Mouse (Mus musculus) midbrain, embryonic 14.5 days (tissue): ENCODE results near the gene Adk. TPM values are rescaled to one million over a fixed set of nuclear protein-coding genes. Genes with fewer than 3 reads are reported as not detected.

Experiments
- ATAC-seq: fragments of 200-750 bp; cut with Nextera tagmentation; 2 replicates; pipeline ENCODE4 v1.8.0; 2017; ENCODE audit warnings: moderate number of reproducible peaks, moderate library complexity; ENCODE audit not compliant: low FRiP score, low TSS enrichment
- DNase-seq: peaks from one replicate; pipeline ENCODE4 v3.0.0-alpha.2; 2015
- H3K27ac ChIP-seq: fragments of 300-500 bp; sonication (generic); replicated peaks from 2 replicates; pipeline ENCODE4 v1.5.1; 2014; ENCODE audit warnings: mild to moderate bottlenecking, low read depth, low read length, moderate library complexity
- H3K27me3 ChIP-seq: fragments of 300-500 bp; sonication (generic); 2 replicates; pipeline ENCODE4 v1.6.1; 2014; ENCODE audit warnings: low read length, control low read depth, mixed read lengths; ENCODE audit not compliant: control insufficient read depth, insufficient read depth
- H3K36me3 ChIP-seq: fragments of 300-500 bp; sonication (generic); 2 replicates; pipeline ENCODE4 v1.6.1; 2014; ENCODE audit warnings: low read length, control low read depth; ENCODE audit not compliant: control insufficient read depth, insufficient read depth
- H3K4me1 ChIP-seq: fragments of 300-500 bp; sonication (generic); 2 replicates; pipeline ENCODE4 v1.6.1; 2014; ENCODE audit warnings: mild to moderate bottlenecking, antibody characterized with exemption, low read length, control low read depth; ENCODE audit not compliant: control insufficient read depth, insufficient read depth
- H3K4me2 ChIP-seq: fragments of 300-500 bp; sonication (generic); 2 replicates; pipeline ENCODE4 v1.6.1; 2014; ENCODE audit warnings: mild to moderate bottlenecking, low read length, moderate library complexity
- H3K4me3 ChIP-seq: fragments of 300-500 bp; sonication (generic); replicated peaks from 2 replicates; pipeline ENCODE4 v1.5.1; 2014; ENCODE audit warnings: low read depth, low read length
- H3K9ac ChIP-seq: fragments of 300-500 bp; sonication (generic); replicated peaks from 2 replicates; pipeline ENCODE4 v1.6.1; 2014; ENCODE audit warnings: mild to moderate bottlenecking, low read length, moderate library complexity
- H3K9me3 ChIP-seq: fragments of 300-500 bp; sonication (generic); 2 replicates; pipeline ENCODE4 v1.6.1; 2016; ENCODE audit warnings: low read length, control low read depth, mixed read lengths; ENCODE audit not compliant: control insufficient read depth
- WGBS: fragments of 180-500 bp; shearing (Covaris S2); extraction: QIAGEN DNeasy Blood & Tissue Kit; methylation state at CpG from one replicate; pipeline ENCODE4 v1.1.7; 2014; 5-methylcytosine and 5-hydroxymethylcytosine counted together
- polyA plus RNA-seq: library from polyadenylated mRNA; unstranded; fragments of >200 nt; fragmentation: Nextera tagmentation; extraction: Ambion mirVana; gene quantifications from 2 replicates; pipeline ENCODE4 v1.2.1, GENCODE M21; 2014

The Adk gene
- polyA plus RNA-seq, 1 experiment from 2014 or later = 37.9 TPM

- ATAC-seq (no peak), DNase-seq (no peak)
- H3K27ac ChIP-seq = no peak overlapping the region
- H3K4me2 ChIP-seq = no peak overlapping the region
- no peaks in the 10 kb centered on the region for H3K36me3 ChIP-seq
- no peaks in the 10 kb centered on the region for H3K4me1 ChIP-seq
- 92% methylated on average over 5 of the region's 5 CpGs for WGBS
- no peaks in the 10 kb centered on the region for H3K27me3 ChIP-seq
- H3K9me3 ChIP-seq = no peaks in the 10 kb centered on the region
- H3K4me3 ChIP-seq = no peak overlapping the region
- H3K9ac ChIP-seq = no peak overlapping the region
These were observed 232.5 kb downstream of the Adk start for GRCm38 (mm10) chr14:21284847-21285246.

- Histone ChIP-seq H3K36me3 (no peaks in the 10 kb centered on the region), H3K4me2 (no peak overlapping the region), H3K4me1 (no peaks in the 10 kb centered on the region), H3K27me3 (no peaks in the 10 kb centered on the region), H3K9ac (no peak overlapping the region), H3K27ac (no peak overlapping the region), H3K9me3 (no peaks in the 10 kb centered on the region), H3K4me3 (no peak overlapping the region)
- no peak for DNase-seq
- ATAC-seq = no peak
- WGBS = 76% methylated on average over 7 of the region's 7 CpGs
These were observed 233.9 kb downstream of the Adk start for GRCm38 (mm10) chr14:21286274-21286673.

GRCm38 (mm10) chr14:21287726-21288442, 235.5 kb downstream of the Adk start:
- no peaks in the 10 kb centered on the region for H3K4me1 ChIP-seq
- ATAC-seq (no peak), DNase-seq (no peak)
- 87% methylated on average over 9 of the region's 9 CpGs for WGBS
- no peaks in the 10 kb centered on the region for H3K9me3 ChIP-seq
- H3K4me3 ChIP-seq = no peak overlapping the region
- H3K27ac ChIP-seq = no peak overlapping the region
- H3K9ac ChIP-seq = no peak overlapping the region
- no peaks in the 10 kb centered on the region for H3K27me3 ChIP-seq
- H3K4me2 ChIP-seq = no peak overlapping the region
- H3K36me3 ChIP-seq = no peaks in the 10 kb centered on the region

- no peak overlapping the region for H3K27ac ChIP-seq
- no peak overlapping the region for H3K4me2 ChIP-seq
- H3K27me3 ChIP-seq = no peaks in the 10 kb centered on the region
- H3K4me1 ChIP-seq = 0 out of 2 replicates have a peak, but pooled peaks cover 7% of the 10 kb centered on the region
- ATAC-seq = no peak
- H3K9ac ChIP-seq = no peak overlapping the region
- H3K4me3 ChIP-seq = no peak overlapping the region
- DNase-seq = no peak
- 89% methylated on average over 4 of the region's 4 CpGs for WGBS
- H3K9me3 ChIP-seq = no peaks in the 10 kb centered on the region
- no peaks in the 10 kb centered on the region for H3K36me3 ChIP-seq
These were observed 247.4 kb downstream of the Adk start for GRCm38 (mm10) chr14:21299743-21300142.

- Histone ChIP-seq H3K9me3 (no peaks in the 10 kb centered on the region), H3K36me3 (no peaks in the 10 kb centered on the region), H3K27ac (no peak overlapping the region), H3K4me2 (no peak overlapping the region), H3K27me3 (no peaks in the 10 kb centered on the region), H3K4me3 (no peak overlapping the region), H3K4me1 (0 out of 2 replicates have a peak, but pooled peaks cover 11% of the 10 kb centered on the region), H3K9ac (no peak overlapping the region)
- 100% methylated on average over 1 of the region's 1 CpGs for WGBS
- ATAC-seq (no peak), DNase-seq (no peak)
These were observed 252.4 kb downstream of the Adk start for GRCm38 (mm10) chr14:21304815-21305214.

GRCm38 (mm10) chr14:21308349-21308936, 256.1 kb downstream of the Adk start:
- H3K9ac ChIP-seq = no peak overlapping the region
- WGBS = 91% methylated on average over 4 of the region's 4 CpGs
- H3K4me2 ChIP-seq = no peak overlapping the region
- H3K4me3 ChIP-seq = no peak overlapping the region
- H3K36me3 ChIP-seq = no peaks in the 10 kb centered on the region
- no peaks in the 10 kb centered on the region for H3K27me3 ChIP-seq
- ATAC-seq (no peak), DNase-seq (no peak)
- no peak overlapping the region for H3K27ac ChIP-seq
- H3K4me1 ChIP-seq = 0 out of 2 replicates have a peak, but pooled peaks cover 11% of the 10 kb centered on the region
- H3K9me3 ChIP-seq = no peaks in the 10 kb centered on the region

- no peak overlapping the region for H3K9ac ChIP-seq
- H3K27me3 ChIP-seq = no peaks in the 10 kb centered on the region
- no peak for DNase-seq
- ATAC-seq = no peak
- no peak overlapping the region for H3K4me3 ChIP-seq
- H3K4me2 ChIP-seq = no peak overlapping the region
- no peak overlapping the region for H3K27ac ChIP-seq
- H3K4me1 ChIP-seq = no peaks in the 10 kb centered on the region
- H3K9me3 ChIP-seq = no peaks in the 10 kb centered on the region
- 90% methylated on average over 5 of the region's 5 CpGs for WGBS
- H3K36me3 ChIP-seq = no peaks in the 10 kb centered on the region
These were observed 258.2 kb downstream of the Adk start for GRCm38 (mm10) chr14:21310530-21310929.

- Histone ChIP-seq H3K4me1 (no peaks in the 10 kb centered on the region), H3K4me3 (no peak overlapping the region), H3K27me3 (no peaks in the 10 kb centered on the region), H3K4me2 (no peak overlapping the region), H3K27ac (no peak overlapping the region), H3K9ac (no peak overlapping the region), H3K9me3 (no peaks in the 10 kb centered on the region), H3K36me3 (no peaks in the 10 kb centered on the region)
- WGBS = 88% methylated on average over 11 of the region's 11 CpGs
- ATAC-seq = no peak
- no peak for DNase-seq
These were observed 261.4 kb downstream of the Adk start for GRCm38 (mm10) chr14:21313561-21314342.
